Mouse (Mus musculus) monocyte, adult 5-6 weeks (primary cell): ENCODE results near the gene 1500009L16Rik. TPM values are rescaled to one million over a fixed set of nuclear protein-coding genes. Genes with fewer than 3 reads are reported as not detected.

Source experiments
- ATAC-seq: fragments of 153-309, 156-312 bp; replicated peaks from 2 replicates; pipeline ENCODE4 v1.8.0; 2017; ENCODE audit warnings: mild to moderate bottlenecking; ENCODE audit not compliant: low TSS enrichment, insufficient number of reproducible peaks, severe bottlenecking, poor library complexity, low FRiP score
- total RNA-seq: library from RNA; stranded (forward); fragments of 200-1000, 200-491, 200-594 nt; gene quantifications from 3 replicates; pipeline ENCODE4 v1.2.3, GENCODE M21; 2017

The 1500009L16Rik gene
- not detected in 3 replicates for total RNA-seq

- ATAC-seq = no peak
These were observed at the start of gene 1500009L16Rik for GRCm38 (mm10) chr10:83722579-83723031. TSS of gene 1500009L16Rik (plus strand) at chr10:83722865.

GRCm38 (mm10) chr10:83681334-83681733, 41.3 kb upstream of the 1500009L16Rik start:
- no peak for ATAC-seq

GRCm38 (mm10) chr10:83688215-83688614, 34.5 kb upstream of the 1500009L16Rik start:
- no peak for ATAC-seq

GRCm38 (mm10) chr10:83692175-83692895, 30.3 kb upstream of the 1500009L16Rik start:
- ATAC-seq = no peak

GRCm38 (mm10) chr10:83696226-83696625, 26.4 kb upstream of the 1500009L16Rik start:
- no peak for ATAC-seq

GRCm38 (mm10) chr10:83706628-83707027, 16.0 kb upstream of the 1500009L16Rik start:
- ATAC-seq = no peak

- ATAC-seq = no peak
These were observed 12.7 kb upstream of the 1500009L16Rik start for GRCm38 (mm10) chr10:83709920-83710319.

GRCm38 (mm10) chr10:83711769-83712168, 10.9 kb upstream of the 1500009L16Rik start:
- ATAC-seq = no peak

- ATAC-seq = no peak
These were observed 3.7 kb upstream of the 1500009L16Rik start for GRCm38 (mm10) chr10:83718855-83719474.

- no peak for ATAC-seq
These were observed 390 bp downstream of the 1500009L16Rik start for GRCm38 (mm10) chr10:83723055-83723454.

- ATAC-seq = no peak
These were observed 1.8 kb downstream of the 1500009L16Rik start for GRCm38 (mm10) chr10:83724351-83725059.

GRCm38 (mm10) chr10:83726164-83726563, 3.5 kb downstream of the 1500009L16Rik start:
- ATAC-seq = no peak

GRCm38 (mm10) chr10:83727846-83728245, 5.2 kb downstream of the 1500009L16Rik start:
- ATAC-seq = no peak

- ATAC-seq = no peak
These were observed 5.9 kb downstream of the 1500009L16Rik start for GRCm38 (mm10) chr10:83728529-83728928.

GRCm38 (mm10) chr10:83729076-83729475, 6.4 kb downstream of the 1500009L16Rik start:
- no peak for ATAC-seq

- ATAC-seq = peak; percentile 73; the same call in 1 of the 2 replicates
These were observed 6.8 kb downstream of the 1500009L16Rik start for GRCm38 (mm10) chr10:83729492-83729891.

- no peak for ATAC-seq
These were observed 11.1 kb downstream of the 1500009L16Rik start for GRCm38 (mm10) chr10:83733725-83734124.

GRCm38 (mm10) chr10:83738996-83739655, 16.5 kb downstream of the 1500009L16Rik start:
- no peak for ATAC-seq

- no peak for ATAC-seq
These were observed 22.0 kb downstream of the 1500009L16Rik start for GRCm38 (mm10) chr10:83744656-83745055.
